Mouse (Mus musculus) hindbrain, embryonic 12.5 days (tissue): ENCODE results near the gene Dbn1. TPM values are rescaled to one million over a fixed set of nuclear protein-coding genes. Genes with fewer than 3 reads are reported as not detected.

Experiments used
- ATAC-seq: fragments of 200-750 bp; cut with Nextera tagmentation; 2 replicates; pipeline ENCODE4 v1.8.0; 2017; ENCODE audit warnings: moderate TSS enrichment; ENCODE audit not compliant: low FRiP score
- H3K27ac ChIP-seq: fragments of 300-500 bp; sonication (generic); 2 replicates; pipeline ENCODE4 v1.5.1; 2016; ENCODE audit warnings: mild to moderate bottlenecking
- H3K27me3 ChIP-seq: fragments of 300-500 bp; sonication (generic); 2 replicates; pipeline ENCODE4 v1.6.1; 2016; ENCODE audit warnings: mild to moderate bottlenecking
- H3K36me3 ChIP-seq: fragments of 300-500 bp; sonication (generic); 2 replicates; pipeline ENCODE4 v1.6.1; 2016; ENCODE audit warnings: mild to moderate bottlenecking
- H3K4me1 ChIP-seq: fragments of 300-500 bp; sonication (generic); 2 replicates; pipeline ENCODE4 v1.6.1; 2016
- H3K4me2 ChIP-seq: fragments of 300-500 bp; sonication (generic); replicated peaks from 2 replicates; pipeline ENCODE4 v1.6.1; 2016; ENCODE audit warnings: mild to moderate bottlenecking
- H3K4me3 ChIP-seq: fragments of 300-500 bp; sonication (generic); 2 replicates; pipeline ENCODE4 v1.5.1; 2016; ENCODE audit warnings: mild to moderate bottlenecking
- H3K9ac ChIP-seq: fragments of 300-500 bp; sonication (generic); 2 replicates; pipeline ENCODE4 v1.6.1; 2016; ENCODE audit warnings: mild to moderate bottlenecking, moderate library complexity
- H3K9me3 ChIP-seq: fragments of 300-500 bp; sonication (generic); replicated peaks from 2 replicates; pipeline ENCODE4 v1.6.1; 2016; ENCODE audit warnings: mild to moderate bottlenecking
- WGBS: fragments of 180-500 bp; shearing (Covaris S2); methylation state at CpG from one replicate; pipeline ENCODE4 v1.1.7; 2016; 5-methylcytosine and 5-hydroxymethylcytosine counted together
- polyA plus RNA-seq: library from polyadenylated mRNA; unstranded; fragments of >200 nt; fragmentation: Nextera tagmentation; extraction: Ambion mirVana; gene quantifications from 2 replicates; pipeline ENCODE4 v1.2.1, GENCODE M21; 2016

The Dbn1 gene
- polyA plus RNA-seq, 1 experiment from 2014 or later: 585 TPM

DNA sequence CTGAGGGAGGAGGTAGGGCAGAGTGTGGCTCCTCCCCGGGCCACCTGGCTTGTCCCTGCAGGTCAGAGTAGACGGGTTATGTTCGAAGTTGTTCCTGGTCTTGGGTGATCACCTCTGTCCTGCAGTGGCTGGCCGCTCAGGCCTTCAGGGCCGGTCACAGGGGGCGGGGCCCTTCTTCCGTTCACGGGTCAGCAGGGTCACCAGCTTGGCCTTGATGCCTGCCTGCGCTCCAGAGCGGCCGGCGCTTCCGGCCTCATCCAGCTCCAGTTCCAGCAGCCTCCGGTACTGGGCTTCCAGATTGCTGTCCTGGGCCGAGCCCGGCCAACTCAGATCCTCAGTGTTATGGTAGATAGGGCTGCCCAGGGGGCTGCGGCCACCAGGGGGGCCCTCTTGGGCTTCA, 35.4 kb upstream of the Dbn1 start:
- Histone ChIP-seq H3K9ac (no peak overlapping the region), H3K27me3 (no peaks in the 10 kb centered on the region), H3K4me1 (0 out of 2 replicates have a peak, but pooled peaks cover 4% of the 10 kb centered on the region), H3K4me3 (no peak overlapping the region), H3K9me3 (no peaks in the 10 kb centered on the region), H3K27ac (no peak overlapping the region), H3K4me2 (no peak overlapping the region), H3K36me3 (0 out of 2 replicates have a peak, but pooled peaks cover 4% of the 10 kb centered on the region)
- ATAC-seq: no peak
- WGBS: 66% methylated on average over 17 of the region's 17 CpGs

DNA sequence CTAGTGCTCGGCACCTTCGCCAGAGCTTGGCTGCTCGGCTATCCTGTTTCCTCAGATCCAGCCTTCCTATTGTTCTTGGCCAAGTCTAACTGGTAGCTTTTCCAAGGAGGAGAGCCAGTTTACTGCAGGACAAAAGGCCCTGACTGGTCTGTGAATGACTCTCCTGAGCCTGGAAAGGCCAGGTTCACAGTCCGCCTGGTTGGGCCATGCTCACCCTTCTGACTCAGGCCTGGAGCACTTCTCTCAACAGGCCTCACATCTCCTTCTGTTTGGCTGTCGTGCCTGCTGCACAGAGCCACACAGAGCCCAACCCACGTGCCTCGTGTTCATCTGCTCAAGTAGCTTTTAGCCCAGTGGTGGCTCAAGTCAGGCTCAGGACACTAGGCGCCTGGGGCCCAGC, 34.8 kb upstream of the Dbn1 start:
- 64% methylated on average over 8 of the region's 8 CpGs for WGBS
- Histone ChIP-seq H3K27me3 (no peaks in the 10 kb centered on the region), H3K4me3 (no peak overlapping the region), H3K27ac (no peak overlapping the region), H3K36me3 (0 out of 2 replicates have a peak, but pooled peaks cover 4% of the 10 kb centered on the region), H3K4me1 (0 out of 2 replicates have a peak, but pooled peaks cover 4% of the 10 kb centered on the region), H3K9ac (no peak overlapping the region), H3K4me2 (no peak overlapping the region), H3K9me3 (no peaks in the 10 kb centered on the region)
- ATAC-seq: no peak

DNA sequence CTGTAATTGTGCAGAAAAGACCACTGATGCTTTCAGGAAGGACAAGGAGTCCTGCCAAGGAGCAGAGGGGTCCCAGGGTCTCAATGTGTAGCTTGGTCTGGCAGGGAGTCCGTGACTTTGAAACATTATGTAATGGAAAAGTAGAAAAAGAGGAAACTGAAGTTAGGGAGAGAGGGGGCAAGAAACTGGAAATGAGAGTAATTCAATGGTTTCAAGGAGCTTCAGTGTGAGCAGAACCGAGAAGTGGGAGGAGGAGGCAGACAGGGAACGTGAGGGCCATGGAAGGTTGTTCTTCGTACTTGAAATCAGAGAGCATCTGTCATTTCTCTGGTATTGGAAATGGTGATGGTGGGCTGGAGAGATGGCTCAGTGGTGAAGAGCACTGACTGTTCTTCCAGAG, 31.7 kb upstream of the Dbn1 start:
- ATAC-seq: no peak
- WGBS: 82% methylated on average over 4 of the region's 4 CpGs
- no peak overlapping the region for H3K27ac ChIP-seq
- no peaks in the 10 kb centered on the region for H3K9me3 ChIP-seq
- peaks cover 5% of the 10 kb centered on the region; the same call in 1 of the 2 replicates for H3K27me3 ChIP-seq
- H3K36me3 ChIP-seq: no peaks in the 10 kb centered on the region
- 0 out of 2 replicates have a peak, but pooled peaks cover 4% of the 10 kb centered on the region for H3K4me1 ChIP-seq
- no peak overlapping the region for H3K4me3 ChIP-seq
- no peak overlapping the region for H3K9ac ChIP-seq
- H3K4me2 ChIP-seq: no peak overlapping the region

DNA sequence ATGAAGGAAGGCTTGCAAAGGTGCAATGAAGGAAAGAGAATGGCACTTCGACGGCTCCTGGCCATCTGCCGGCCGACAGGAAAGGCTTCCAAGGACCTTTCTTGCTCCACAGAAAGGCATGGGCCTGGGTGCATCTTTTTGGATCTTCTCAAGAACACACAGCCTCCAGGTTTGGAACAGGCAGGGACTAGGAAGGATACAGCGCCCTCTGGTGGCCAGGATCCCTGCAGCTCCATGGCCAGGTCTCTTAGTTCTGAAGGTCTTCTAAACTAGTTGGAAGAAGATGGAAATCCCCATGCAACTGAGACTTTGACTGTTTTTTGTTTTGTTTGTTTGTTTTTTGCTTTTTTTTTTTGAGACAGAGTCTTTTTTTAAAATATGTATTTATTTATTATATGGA, 29.0 kb upstream of the Dbn1 start:
- H3K9me3 ChIP-seq: no peaks in the 10 kb centered on the region
- 11% methylated on average over 5 of the region's 5 CpGs for WGBS
- no peak overlapping the region for H3K4me2 ChIP-seq
- H3K4me1 ChIP-seq: peaks cover 8% of the 10 kb centered on the region
- no peak for ATAC-seq
- no peaks in the 10 kb centered on the region for H3K36me3 ChIP-seq
- H3K9ac ChIP-seq: no peak overlapping the region
- peaks cover 7% of the 10 kb centered on the region; the same call in 1 of the 2 replicates for H3K27me3 ChIP-seq
- H3K4me3 ChIP-seq: no peak overlapping the region
- H3K27ac ChIP-seq: no peak overlapping the region

DNA sequence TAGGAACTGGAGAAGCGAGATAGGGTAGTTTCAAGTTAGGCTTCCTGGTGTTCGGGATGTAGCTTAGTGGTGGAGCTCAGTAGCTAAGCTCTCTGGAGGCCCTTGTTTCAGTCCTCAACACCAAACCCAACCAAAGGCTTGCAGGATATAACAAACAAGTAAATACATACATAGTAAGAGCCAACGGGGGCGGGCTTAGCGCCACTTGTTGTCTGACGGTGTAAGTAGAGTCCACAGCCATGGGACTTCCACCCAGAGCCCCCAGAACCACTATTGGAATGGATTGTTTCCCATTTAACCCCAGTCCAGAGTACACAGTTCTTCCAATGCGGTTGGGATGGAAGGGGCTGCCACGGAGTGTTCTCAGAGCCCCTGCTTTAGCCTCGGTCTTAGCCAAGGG, 25.9 kb upstream of the Dbn1 start:
- peaks cover 6% of the 10 kb centered on the region; the same call in 1 of the 2 replicates for H3K36me3 ChIP-seq
- 33% methylated on average over 9 of the region's 9 CpGs for WGBS
- H3K27ac ChIP-seq: no peak overlapping the region
- ATAC-seq: no peak
- H3K4me2 ChIP-seq: peak overlapping the region; percentile 95; the same call in 1 of the 2 replicates
- H3K9me3 ChIP-seq: no peaks in the 10 kb centered on the region
- H3K27me3 ChIP-seq: peaks cover 7% of the 10 kb centered on the region; the same call in 1 of the 2 replicates
- H3K9ac ChIP-seq: no peak overlapping the region
- peaks cover 26% of the 10 kb centered on the region for H3K4me1 ChIP-seq
- H3K4me3 ChIP-seq: peak overlapping the region; percentile 84

DNA sequence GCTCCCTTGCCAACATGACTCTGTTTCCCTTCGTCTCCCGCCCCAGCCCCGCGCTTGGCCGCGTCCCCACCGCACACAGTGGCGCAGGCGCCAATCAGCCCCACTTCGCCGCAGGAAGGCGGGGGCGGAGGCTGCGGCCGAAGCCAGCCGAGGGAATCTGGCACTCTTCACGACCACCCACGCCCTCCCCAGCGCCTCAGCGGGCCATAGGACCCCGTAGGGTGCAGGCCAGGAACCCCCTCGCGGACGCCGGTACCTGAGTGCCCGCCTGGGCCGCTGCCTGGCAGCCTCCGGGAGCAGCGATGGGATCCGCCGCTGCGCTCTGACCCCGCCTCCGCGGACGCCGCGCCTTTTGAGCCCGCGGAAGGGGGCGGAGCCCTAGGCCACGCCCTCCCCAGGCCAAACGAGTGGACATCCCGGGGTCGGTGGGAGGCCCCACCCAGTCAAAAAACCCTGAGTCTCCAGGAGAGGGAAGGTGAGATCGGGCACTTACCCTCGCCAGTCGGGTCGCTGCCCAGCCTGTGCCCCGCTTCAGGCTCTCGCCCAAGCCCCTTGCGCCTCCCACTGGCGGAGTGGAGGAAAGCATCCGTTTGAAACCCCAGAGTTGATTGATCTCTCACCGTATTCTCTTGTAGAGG, 25.3 kb upstream of the Dbn1 start, which contains the start of gene Pdlim7:
Gene Pdlim7 (minus strand): TSS at position 566 of the 638 bp plus-strand sequence.
- Histone ChIP-seq H3K36me3 (peaks cover 12% of the 10 kb centered on the region; the same call in 1 of the 2 replicates), H3K27ac (peak within 1 kb of the TSS; percentile 85), H3K4me3 (peak within 1 kb of the TSS; percentile 84), H3K4me1 (peaks cover 26% of the 10 kb centered on the region), H3K9me3 (no peaks in the 10 kb centered on the region), H3K9ac (peak within 1 kb of the TSS; percentile 94), H3K4me2 (peak within 1 kb of the TSS; percentile 95), H3K27me3 (peaks cover 7% of the 10 kb centered on the region; the same call in 1 of the 2 replicates)
- peak; percentile 80 for ATAC-seq
- under 1% methylated on average over 55 of the region's 55 CpGs for WGBS

DNA sequence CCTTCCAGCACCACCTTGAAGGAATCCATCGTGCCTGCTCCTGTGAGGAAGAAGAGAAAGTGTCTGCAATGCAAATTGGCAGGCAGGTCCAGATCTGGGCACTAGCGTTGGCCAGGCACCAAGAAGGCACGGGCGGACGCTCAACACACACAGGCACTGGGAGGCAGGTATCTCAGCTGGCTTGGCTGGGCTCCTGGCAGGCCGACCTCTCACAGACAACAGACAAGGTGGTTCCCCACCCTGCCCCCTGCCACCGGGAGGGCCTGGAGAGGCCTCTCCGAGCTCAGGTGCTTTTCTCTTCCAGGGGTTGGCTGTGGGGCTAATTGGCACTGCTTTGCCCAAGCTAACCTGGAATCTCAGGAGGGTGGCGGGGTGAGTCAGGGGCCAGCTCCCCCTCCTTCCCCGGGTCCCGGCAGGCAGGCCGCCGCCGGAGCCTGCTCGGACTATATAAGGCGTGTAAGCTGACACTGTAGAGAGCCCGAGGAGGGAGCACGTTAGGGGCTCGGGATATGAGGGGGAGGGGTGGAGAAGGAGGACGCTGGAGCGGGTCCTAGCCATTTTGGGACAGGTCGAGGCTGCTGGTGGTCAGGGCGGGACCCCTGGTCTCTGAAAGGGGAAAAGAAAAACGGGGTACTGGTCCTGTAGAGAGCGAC, 24.6 kb upstream of the Dbn1 start:
- Histone ChIP-seq H3K27ac (peak overlapping the region; percentile 85), H3K4me2 (peak overlapping the region; percentile 95), H3K4me3 (peak overlapping the region; percentile 84), H3K9ac (peak overlapping the region; percentile 94), H3K36me3 (peaks cover 19% of the 10 kb centered on the region), H3K4me1 (peaks cover 26% of the 10 kb centered on the region), H3K27me3 (peaks cover 7% of the 10 kb centered on the region; the same call in 1 of the 2 replicates), H3K9me3 (no peaks in the 10 kb centered on the region)
- 2% methylated on average over 25 of the region's 25 CpGs for WGBS
- ATAC-seq: peak; percentile 63

DNA sequence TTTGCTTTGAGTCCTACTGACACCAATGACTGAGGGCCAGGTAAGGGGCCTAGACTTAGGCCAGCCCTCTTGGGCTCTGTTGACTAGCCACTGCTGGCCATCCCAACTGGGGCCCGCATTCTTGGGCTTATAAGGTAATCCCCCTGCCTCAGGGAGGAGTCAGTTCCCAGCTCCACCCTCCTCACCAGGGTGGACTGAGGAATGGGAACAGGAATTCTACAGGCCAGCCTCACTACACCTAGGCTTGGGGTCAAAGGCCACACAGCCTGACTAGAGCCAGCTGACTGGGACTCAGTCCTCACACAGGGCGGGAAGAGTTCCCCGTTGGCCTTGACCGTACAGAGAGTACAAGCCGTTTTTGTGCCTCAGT, 23.6 kb upstream of the Dbn1 start:
- ATAC-seq: no peak
- peaks cover 26% of the 10 kb centered on the region for H3K4me1 ChIP-seq
- peaks cover 7% of the 10 kb centered on the region; the same call in 1 of the 2 replicates for H3K27me3 ChIP-seq
- H3K36me3 ChIP-seq: peaks cover 29% of the 10 kb centered on the region
- H3K4me2 ChIP-seq: peak overlapping the region; percentile 95
- H3K27ac ChIP-seq: peak overlapping the region; percentile 74
- no peaks in the 10 kb centered on the region for H3K9me3 ChIP-seq
- WGBS: 44% methylated on average over 5 of the region's 5 CpGs
- H3K4me3 ChIP-seq: 0 out of 2 replicates have a peak overlapping the region, but pooled peaks have one; percentile 84
- H3K9ac ChIP-seq: peak overlapping the region; percentile 18; the same call in 1 of the 2 replicates

DNA sequence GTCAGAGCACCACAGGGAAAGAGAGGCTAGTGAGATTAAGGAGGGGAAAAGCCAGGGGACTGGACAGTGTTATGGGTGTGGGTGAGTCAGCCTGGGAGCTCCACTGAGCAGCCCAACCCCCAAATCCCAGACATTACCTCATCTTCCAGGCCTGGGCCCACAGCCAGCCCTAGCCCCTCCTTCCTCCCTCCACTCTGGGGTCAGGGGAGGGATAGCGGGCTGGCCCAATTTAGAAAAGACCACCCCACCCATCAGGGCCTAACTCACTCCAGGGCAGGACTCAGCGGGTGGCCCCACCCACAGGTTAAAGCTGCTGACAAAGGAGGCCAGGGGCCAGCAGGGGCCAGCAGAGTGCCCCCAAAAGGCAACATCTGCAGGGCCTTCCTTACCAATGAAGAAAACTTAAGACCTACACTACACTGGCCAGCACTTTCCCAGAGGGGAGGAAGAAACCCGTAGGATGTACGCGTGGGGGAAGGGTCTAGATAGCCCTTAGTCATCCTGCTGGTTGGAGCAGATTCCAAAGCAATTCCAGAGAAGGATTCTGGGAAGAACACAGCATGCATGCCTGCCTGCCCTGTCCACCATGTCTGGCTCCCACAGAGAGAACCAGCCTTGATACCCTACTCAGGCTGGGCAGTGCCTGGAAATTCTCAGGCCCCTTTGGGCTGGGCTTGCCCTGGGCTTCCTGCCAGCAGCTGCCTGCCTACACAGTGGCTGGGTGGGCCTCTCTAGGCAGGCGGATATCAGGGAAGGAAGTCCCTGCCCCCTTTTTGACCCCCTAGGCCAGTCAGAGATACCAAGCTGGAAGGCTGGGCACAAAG, 23.0 kb upstream of the Dbn1 start:
- 19% methylated on average over 6 of the region's 6 CpGs for WGBS
- H3K4me1 ChIP-seq: peaks cover 26% of the 10 kb centered on the region
- 0 out of 2 replicates have a peak overlapping the region, but pooled peaks have one; percentile 8 for H3K4me3 ChIP-seq
- peak; percentile 46; the same call in 1 of the 2 replicates for ATAC-seq
- H3K4me2 ChIP-seq: peak overlapping the region; percentile 95
- peak overlapping the region; percentile 27; the same call in 1 of the 2 replicates for H3K9ac ChIP-seq
- peaks cover 35% of the 10 kb centered on the region for H3K36me3 ChIP-seq
- no peaks in the 10 kb centered on the region for H3K9me3 ChIP-seq
- peaks cover 7% of the 10 kb centered on the region; the same call in 1 of the 2 replicates for H3K27me3 ChIP-seq
- peak overlapping the region; percentile 74 for H3K27ac ChIP-seq

DNA sequence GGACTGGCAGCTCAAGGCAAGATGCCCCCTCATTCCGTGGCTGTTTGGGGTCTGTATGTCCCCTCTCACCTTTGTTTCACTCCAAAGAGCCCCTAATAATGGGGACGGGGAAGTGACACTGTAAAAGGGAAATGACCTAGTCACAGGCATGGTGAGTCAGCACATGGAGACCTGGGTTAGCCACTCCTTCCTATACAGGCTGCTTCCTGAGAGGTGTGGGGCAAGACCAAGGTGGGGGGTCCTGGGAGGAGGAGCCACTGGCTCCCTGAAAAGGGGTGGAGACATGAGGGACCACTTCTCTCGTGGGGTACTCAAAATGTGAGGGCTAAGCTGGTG, 22.4 kb upstream of the Dbn1 start:
- no peaks in the 10 kb centered on the region for H3K9me3 ChIP-seq
- WGBS: 44% methylated on average over 3 of the region's 3 CpGs
- H3K4me2 ChIP-seq: peak overlapping the region; percentile 95; the same call in 1 of the 2 replicates
- H3K4me1 ChIP-seq: peaks cover 26% of the 10 kb centered on the region
- no peak overlapping the region for H3K4me3 ChIP-seq
- peak overlapping the region; percentile 27; the same call in 1 of the 2 replicates for H3K9ac ChIP-seq
- peak overlapping the region; percentile 74; the same call in 1 of the 2 replicates for H3K27ac ChIP-seq
- no peak for ATAC-seq
- H3K27me3 ChIP-seq: peaks cover 7% of the 10 kb centered on the region; the same call in 1 of the 2 replicates
- H3K36me3 ChIP-seq: peaks cover 41% of the 10 kb centered on the region

DNA sequence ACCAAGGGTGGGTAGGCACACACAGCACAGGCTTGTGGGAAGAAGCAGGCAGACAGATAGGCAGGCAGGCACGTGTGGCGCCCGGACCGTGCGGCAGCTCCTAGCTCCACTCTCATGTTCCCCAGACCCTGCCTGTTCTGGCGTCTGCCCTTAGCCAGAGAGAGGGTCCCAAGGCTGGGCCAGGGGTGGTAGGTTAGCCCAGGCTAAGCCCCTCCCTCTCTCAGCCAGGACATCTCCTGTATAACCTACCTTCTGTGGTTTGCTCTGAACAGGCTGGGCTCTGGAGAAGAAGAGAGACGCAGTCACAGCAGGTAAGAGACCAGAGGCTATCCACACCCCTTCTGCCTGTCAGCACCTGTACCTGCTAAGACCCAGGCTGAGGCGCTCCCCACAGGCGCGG, 20.6 kb upstream of the Dbn1 start:
- Histone ChIP-seq H3K27me3 (no peaks in the 10 kb centered on the region), H3K4me1 (peaks cover 26% of the 10 kb centered on the region), H3K4me3 (no peak overlapping the region), H3K9me3 (no peaks in the 10 kb centered on the region), H3K9ac (no peak overlapping the region), H3K36me3 (peaks cover 57% of the 10 kb centered on the region), H3K4me2 (no peak overlapping the region), H3K27ac (no peak overlapping the region)
- no peak for ATAC-seq
- 96% methylated on average over 10 of the region's 10 CpGs for WGBS

DNA sequence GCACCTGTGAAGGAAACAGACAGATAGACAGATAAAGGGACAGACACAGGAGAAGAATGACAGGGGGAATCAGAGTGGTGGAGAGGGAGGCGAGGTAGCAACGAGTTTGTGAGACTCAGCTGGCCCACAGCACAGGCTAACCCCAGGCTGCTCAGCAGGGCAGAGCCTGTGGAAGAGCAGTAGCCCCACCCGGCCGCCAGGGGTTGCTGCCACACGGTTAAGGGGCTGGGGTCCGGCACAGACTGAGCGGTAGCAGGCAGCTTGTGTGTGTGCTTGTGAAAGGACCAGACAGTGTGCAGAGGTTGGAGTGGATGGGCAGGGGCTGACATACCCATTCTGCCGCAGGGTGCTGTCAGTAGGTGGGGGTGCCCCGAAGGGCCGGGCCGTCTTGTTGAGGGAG, 20.0 kb upstream of the Dbn1 start:
- Histone ChIP-seq H3K4me2 (no peak overlapping the region), H3K9me3 (no peaks in the 10 kb centered on the region), H3K4me1 (peaks cover 26% of the 10 kb centered on the region), H3K27me3 (no peaks in the 10 kb centered on the region), H3K9ac (no peak overlapping the region), H3K4me3 (no peak overlapping the region), H3K36me3 (peaks cover 64% of the 10 kb centered on the region), H3K27ac (no peak overlapping the region)
- 0 out of 2 replicates have a peak, but pooled peaks have one; percentile 5 for ATAC-seq
- 56% methylated on average over 11 of the region's 11 CpGs for WGBS
